Mouse (Mus musculus) liver, adult 2 months (tissue): Measurements from ENCODE around the gene 1110004F10Rik. TPM values are rescaled to one million over a fixed set of nuclear protein-coding genes. Genes with fewer than 3 reads are reported as not detected.

Experiments used
- DNase-seq: peaks from one replicate; pipeline ENCODE4 v3.0.0-alpha.2; 2011; ENCODE audit warnings: low read depth, low spot score; ENCODE audit errors: extremely low read depth
- H3K27ac ChIP-seq: fragments of 200-500 bp; replicated peaks from 2 replicates; pipeline ENCODE4 v1.5.1; 2012; ENCODE audit warnings: low read depth, mild to moderate bottlenecking, control low read depth, inconsistent platforms, low read length; ENCODE audit not compliant: insufficient read depth
- H3K27me3 ChIP-seq: fragments of 200-500 bp; 2 replicates; pipeline ENCODE4 v1.6.1; 2012; ENCODE audit warnings: mild to moderate bottlenecking, moderate library complexity, low read length, inconsistent platforms; ENCODE audit not compliant: control insufficient read depth, insufficient read depth
- H3K36me3 ChIP-seq: fragments of 200-500 bp; 2 replicates; pipeline ENCODE4 v1.6.1; 2012; ENCODE audit warnings: low read length, inconsistent platforms; ENCODE audit not compliant: control insufficient read depth, insufficient read depth
- H3K4me1 ChIP-seq: fragments of 200-500 bp; 2 replicates; pipeline ENCODE4 v1.6.1; 2011; ENCODE audit warnings: low read length; ENCODE audit not compliant: control insufficient read depth, insufficient read depth
- H3K4me3 ChIP-seq: fragments of 200-500 bp; 2 replicates; pipeline ENCODE4 v1.5.1; 2011; ENCODE audit warnings: low read depth, mild to moderate bottlenecking, control low read depth, low read length, moderate library complexity; ENCODE audit not compliant: insufficient read depth
- H3K79me2 ChIP-seq: fragments of 200-500 bp; 2 replicates; pipeline ENCODE4 v1.6.1; 2012; ENCODE audit warnings: inconsistent platforms, mild to moderate bottlenecking, low read length, moderate library complexity; ENCODE audit not compliant: control insufficient read depth, insufficient read depth
- H3K9ac ChIP-seq: fragments of 200-500 bp; 2 replicates; pipeline ENCODE4 v1.6.1; 2012; ENCODE audit warnings: low read depth, mild to moderate bottlenecking, control low read depth, inconsistent platforms, low read length
- CTCF ChIP-seq: fragments of 200-500 bp; IDR thresholded peaks from 2 replicates; pipeline ENCODE4 v1.5.1; 2011; ENCODE audit warnings: low read depth, low read length, control low read depth
- POLR2A ChIP-seq: fragments of 200-500 bp; IDR thresholded peaks from 2 replicates; pipeline ENCODE4 v1.6.1; 2011; ENCODE audit warnings: low read length, control low read depth; ENCODE audit not compliant: insufficient read depth; ENCODE audit errors: extremely low read depth
- WGBS: fragments of 180-500 bp; shearing (Covaris S2); methylation state at CpG from one replicate; pipeline ENCODE4 v1.1.7; 2018; 5-methylcytosine and 5-hydroxymethylcytosine counted together
- polyA plus RNA-seq: library from polyadenylated mRNA; depleted of rRNA; stranded (reverse); fragments of >200 nt; gene quantifications from 2 replicates; pipeline ENCODE4 v1.2.3, GENCODE M21; 2012
- total RNA-seq: library from RNA; depleted of rRNA; stranded (reverse); fragments of >200 nt; gene quantifications from 2 replicates; pipeline ENCODE4 v1.2.3, GENCODE M21; 2014

Gene 1110004F10Rik
- total and polyA plus RNA-seq, 2 experiments = 32.1 to 44.8 TPM

DNA sequence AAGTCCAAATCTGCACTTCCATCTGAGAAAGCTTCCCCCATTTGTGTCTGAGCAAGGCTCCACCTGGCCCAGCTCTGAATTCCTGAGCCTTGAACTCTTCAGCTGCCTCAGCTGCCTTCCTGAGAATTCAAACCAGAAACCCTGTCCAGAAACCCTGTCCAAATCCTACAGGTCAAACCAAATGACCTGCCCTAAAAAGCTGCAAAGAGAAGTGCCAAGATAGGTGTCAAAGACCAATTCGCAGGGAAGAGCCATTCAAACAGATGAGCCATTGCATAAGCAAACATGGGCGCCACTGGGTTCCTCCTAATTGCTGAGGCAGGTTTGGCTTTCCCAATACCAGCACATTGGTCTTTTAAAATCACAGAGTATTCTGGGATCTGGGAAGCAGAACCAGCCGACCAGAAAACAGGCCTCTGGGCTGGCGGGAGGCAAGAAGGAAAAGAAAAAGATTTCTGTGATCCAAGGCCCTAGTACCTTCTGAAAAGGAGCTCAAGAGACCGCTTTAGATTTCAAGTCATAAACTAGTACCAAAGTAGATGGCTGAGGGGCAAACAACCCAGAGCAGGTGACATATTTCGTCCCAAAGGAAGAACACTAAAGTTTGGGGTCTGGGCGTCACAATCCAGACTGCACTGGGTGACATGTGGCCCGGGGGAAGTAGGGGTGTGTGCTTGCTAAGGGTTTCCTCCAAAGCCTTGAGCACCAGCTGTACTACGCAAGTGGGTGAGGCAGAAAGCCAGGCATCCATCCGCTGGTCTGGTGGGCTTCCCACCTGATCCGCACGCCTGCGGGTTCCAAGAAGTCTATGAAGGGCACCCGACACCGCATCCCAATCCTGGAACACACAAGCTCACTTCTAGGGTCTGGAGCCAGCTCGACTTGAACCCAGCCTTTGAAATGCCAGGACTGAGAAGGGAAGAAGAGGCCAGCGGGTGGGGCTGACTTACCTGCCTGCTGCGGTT lies 2.3 kb upstream of the 1110004F10Rik start:
- H3K4me3 ChIP-seq = no peak overlapping the region
- H3K4me1 ChIP-seq = peaks cover 8% of the 10 kb centered on the region
- no peaks in the 10 kb centered on the region for H3K79me2 ChIP-seq
- TF ChIP-seq POLR2A (no peak), CTCF (no peak)
- H3K27ac ChIP-seq = no peak overlapping the region
- no peaks in the 10 kb centered on the region for H3K36me3 ChIP-seq
- WGBS = 27% methylated on average over 18 of the region's 18 CpGs
- peak; percentile 94 for DNase-seq
- H3K27me3 ChIP-seq = peaks cover 12% of the 10 kb centered on the region
- no peak overlapping the region for H3K9ac ChIP-seq

DNA sequence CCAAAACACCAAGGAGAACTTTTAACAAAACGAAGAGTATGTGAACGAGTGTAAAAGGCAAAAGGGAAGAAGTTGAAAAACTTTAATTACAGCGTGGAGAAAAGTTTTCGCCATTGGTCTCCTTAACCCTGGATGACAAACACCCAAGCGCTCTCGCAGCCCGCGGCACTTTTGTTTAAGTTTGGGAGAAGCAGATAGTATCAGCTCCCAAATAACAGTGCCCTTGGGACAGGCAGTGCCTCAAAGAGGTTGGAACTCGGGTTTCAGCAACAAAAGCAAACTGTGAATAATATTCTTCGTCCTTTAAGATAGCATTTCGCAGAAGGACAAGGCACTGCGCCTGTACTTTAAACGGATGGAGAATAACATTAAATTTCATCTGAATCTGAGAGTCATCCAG lies 1.2 kb upstream of the 1110004F10Rik start:
- Histone ChIP-seq H3K4me3 (no peak overlapping the region), H3K27me3 (peaks cover 12% of the 10 kb centered on the region), H3K27ac (no peak overlapping the region), H3K36me3 (no peaks in the 10 kb centered on the region), H3K4me1 (peaks cover 8% of the 10 kb centered on the region), H3K9ac (no peak overlapping the region), H3K79me2 (no peaks in the 10 kb centered on the region)
- TF ChIP-seq CTCF (no peak), POLR2A (no peak)
- 3% methylated on average over 13 of the region's 13 CpGs for WGBS
- peak; percentile 17 for DNase-seq

DNA sequence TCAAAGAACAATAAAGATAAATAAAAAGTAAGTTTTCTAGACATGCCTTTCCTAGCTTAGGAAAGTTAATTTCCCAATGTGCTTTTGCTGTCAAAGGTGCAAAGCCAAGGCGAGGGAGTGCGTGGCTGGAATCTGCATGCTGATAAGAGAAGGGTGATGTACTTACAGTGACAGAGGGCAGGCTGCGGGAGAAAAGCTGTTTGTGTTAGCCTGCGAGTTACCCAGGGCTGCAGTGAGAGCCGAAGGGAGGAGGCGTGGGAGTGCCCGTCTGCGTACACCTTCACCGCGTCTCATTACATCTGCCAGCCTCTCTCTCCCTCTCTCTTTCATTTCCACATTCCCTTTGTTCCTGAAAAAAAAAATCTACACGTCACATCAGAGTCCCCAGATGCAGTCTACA lies 686 bp upstream of the 1110004F10Rik start, which contains the start of gene Sox6:
Gene Sox6 (minus strand): TSS at position 286 of the 400 bp plus-strand sequence.
- no peak for TF ChIP-seq POLR2A
- TF ChIP-seq CTCF = no peak
- H3K4me1 ChIP-seq = peaks cover 8% of the 10 kb centered on the region
- no peak within 1 kb of the TSS for H3K9ac ChIP-seq
- peaks cover 12% of the 10 kb centered on the region for H3K27me3 ChIP-seq
- no peaks in the 10 kb centered on the region for H3K79me2 ChIP-seq
- DNase-seq = peak; percentile 14
- H3K27ac ChIP-seq = no peak within 1 kb of the TSS
- no peaks in the 10 kb centered on the region for H3K36me3 ChIP-seq
- WGBS = 7% methylated on average over 11 of the region's 11 CpGs
- peak within 1 kb of the TSS; percentile 47 for H3K4me3 ChIP-seq

DNA sequence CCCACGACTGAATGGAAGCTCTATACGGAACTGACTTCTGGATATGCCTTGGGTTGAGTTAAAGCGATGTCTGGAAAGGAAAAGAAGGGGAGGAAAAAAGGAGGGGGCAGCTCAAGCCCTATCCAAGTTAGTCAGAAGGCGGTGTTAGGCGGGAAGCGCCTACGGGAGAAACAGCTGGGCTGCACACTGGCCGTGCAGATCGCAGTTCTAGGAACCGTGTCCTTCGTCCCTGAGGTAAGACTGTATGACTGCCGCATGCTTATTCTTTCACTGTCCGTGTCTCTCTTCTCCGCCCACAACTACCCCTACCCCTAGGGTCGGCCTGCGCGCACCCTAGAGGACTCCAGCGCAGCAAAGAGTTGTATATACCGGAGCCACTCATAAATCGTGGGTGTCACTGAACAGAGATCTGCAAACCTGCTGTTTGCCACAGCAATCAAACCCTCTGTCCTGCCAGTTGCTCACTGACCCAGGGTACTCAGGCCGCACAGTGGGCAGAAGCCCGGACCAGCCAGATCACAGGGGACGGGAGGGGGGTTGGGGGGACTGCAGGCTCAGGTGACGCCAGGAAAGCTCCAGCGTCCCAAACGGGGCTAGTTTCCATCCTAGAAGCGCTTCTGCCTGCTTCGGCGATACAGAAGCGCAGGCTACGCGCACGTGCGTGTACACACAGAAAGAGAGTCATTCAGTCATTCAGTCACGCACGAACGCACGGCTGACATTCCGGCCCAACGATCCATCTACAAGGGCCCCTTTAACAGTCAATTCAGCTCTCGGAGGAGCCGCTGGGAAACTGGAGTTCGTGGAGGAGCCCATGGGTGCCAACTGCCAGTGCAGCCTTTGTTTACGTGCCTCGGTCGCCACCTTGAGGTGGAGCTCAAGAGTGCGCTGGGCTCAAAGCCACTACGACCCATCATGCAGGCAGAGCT lies 605 bp downstream of the 1110004F10Rik start:
- Histone ChIP-seq H3K4me3 (peak overlapping the region; percentile 47), H3K36me3 (no peaks in the 10 kb centered on the region), H3K9ac (peak overlapping the region; percentile 12; the same call in 1 of the 2 replicates), H3K4me1 (peaks cover 8% of the 10 kb centered on the region), H3K27me3 (peaks cover 12% of the 10 kb centered on the region), H3K79me2 (no peaks in the 10 kb centered on the region), H3K27ac (no peak overlapping the region)
- under 1% methylated on average over 48 of the region's 48 CpGs for WGBS
- peak; percentile 64 for DNase-seq
- TF ChIP-seq POLR2A = no peak
- TF ChIP-seq CTCF = peak; percentile 97

DNA sequence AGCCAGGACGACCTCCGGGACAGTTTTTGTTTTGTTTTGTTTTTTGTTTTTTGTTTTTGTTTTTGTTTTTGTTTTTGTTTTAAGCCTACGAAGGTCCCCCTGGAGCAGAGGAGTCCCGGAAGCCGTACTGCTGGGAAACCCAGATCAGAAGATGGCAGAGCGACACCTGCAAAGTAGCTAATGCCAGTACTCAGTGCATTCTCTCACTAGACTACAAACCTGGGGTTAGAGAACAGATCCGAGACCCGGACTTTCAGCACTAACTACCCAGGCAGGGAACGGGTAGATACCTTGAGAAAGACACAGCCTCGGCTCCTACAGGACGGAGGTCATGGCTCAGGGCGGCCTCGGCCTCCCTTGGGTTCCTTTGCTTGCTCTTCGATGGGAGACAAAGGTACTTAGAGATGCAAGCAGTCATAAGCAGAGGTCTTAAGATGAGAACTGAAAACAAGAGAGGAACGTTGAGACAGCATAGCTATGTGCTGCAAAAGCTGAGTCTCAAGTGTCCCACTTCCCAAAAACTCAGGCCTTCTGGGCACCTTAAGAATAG lies 1.3 kb downstream of the 1110004F10Rik start:
- Histone ChIP-seq H3K4me3 (no peak overlapping the region), H3K27ac (no peak overlapping the region), H3K36me3 (no peaks in the 10 kb centered on the region), H3K4me1 (peaks cover 8% of the 10 kb centered on the region), H3K9ac (no peak overlapping the region), H3K79me2 (no peaks in the 10 kb centered on the region), H3K27me3 (peaks cover 12% of the 10 kb centered on the region)
- no peak for DNase-seq
- TF ChIP-seq CTCF = no peak
- no peak for TF ChIP-seq POLR2A
- 36% methylated on average over 15 of the region's 15 CpGs for WGBS
